Mouse (Mus musculus) stomach, embryonic 15.5 days (tissue): Measurements from ENCODE around the gene Adad2. TPM values are rescaled to one million over a fixed set of nuclear protein-coding genes. Genes with fewer than 3 reads are reported as not detected.

Experiments used
- ATAC-seq: fragments of 200-750 bp; cut with Nextera tagmentation; 2 replicates; pipeline ENCODE4 v1.8.0; 2017; ENCODE audit warnings: low read depth, moderate number of reproducible peaks, moderate TSS enrichment; ENCODE audit not compliant: insufficient read depth, low FRiP score
- H3K27ac ChIP-seq: fragments of 300-500 bp; sonication (generic); 2 replicates; pipeline ENCODE4 v1.5.1; 2015; ENCODE audit warnings: mild to moderate bottlenecking, inconsistent platforms
- H3K27me3 ChIP-seq: fragments of 300-500 bp; sonication (generic); replicated peaks from 2 replicates; pipeline ENCODE4 v1.6.1; 2015; ENCODE audit warnings: inconsistent platforms
- H3K36me3 ChIP-seq: fragments of 300-500 bp; sonication (generic); 2 replicates; pipeline ENCODE4 v1.6.1; 2015; ENCODE audit warnings: inconsistent platforms
- H3K4me1 ChIP-seq: fragments of 300-500 bp; sonication (generic); 2 replicates; pipeline ENCODE4 v1.6.1; 2015; ENCODE audit warnings: inconsistent platforms
- H3K4me2 ChIP-seq: fragments of 300-500 bp; sonication (generic); 2 replicates; pipeline ENCODE4 v1.6.1; 2015; ENCODE audit warnings: mild to moderate bottlenecking, inconsistent platforms
- H3K4me3 ChIP-seq: fragments of 300-500 bp; sonication (generic); replicated peaks from 2 replicates; pipeline ENCODE4 v1.5.1; 2015; ENCODE audit warnings: inconsistent platforms
- H3K9ac ChIP-seq: fragments of 300-500 bp; sonication (generic); 2 replicates; pipeline ENCODE4 v1.6.1; 2015; ENCODE audit warnings: inconsistent platforms
- H3K9me3 ChIP-seq: fragments of 300-500 bp; sonication (generic); 2 replicates; pipeline ENCODE4 v1.6.1; 2016; ENCODE audit warnings: inconsistent platforms
- WGBS: fragments of 180-500 bp; shearing (Covaris S2); methylation state at CpG from one replicate; pipeline ENCODE4 v1.1.7; 2015; 5-methylcytosine and 5-hydroxymethylcytosine counted together
- polyA plus RNA-seq: library from polyadenylated mRNA; unstranded; fragments of >200 nt; fragmentation: Nextera tagmentation; extraction: Ambion mirVana; gene quantifications from 2 replicates; pipeline ENCODE4 v1.2.1, GENCODE M21; 2015

Adad2 gene
- polyA plus RNA-seq, 1 experiment from 2014 or later: not detected

DNA sequence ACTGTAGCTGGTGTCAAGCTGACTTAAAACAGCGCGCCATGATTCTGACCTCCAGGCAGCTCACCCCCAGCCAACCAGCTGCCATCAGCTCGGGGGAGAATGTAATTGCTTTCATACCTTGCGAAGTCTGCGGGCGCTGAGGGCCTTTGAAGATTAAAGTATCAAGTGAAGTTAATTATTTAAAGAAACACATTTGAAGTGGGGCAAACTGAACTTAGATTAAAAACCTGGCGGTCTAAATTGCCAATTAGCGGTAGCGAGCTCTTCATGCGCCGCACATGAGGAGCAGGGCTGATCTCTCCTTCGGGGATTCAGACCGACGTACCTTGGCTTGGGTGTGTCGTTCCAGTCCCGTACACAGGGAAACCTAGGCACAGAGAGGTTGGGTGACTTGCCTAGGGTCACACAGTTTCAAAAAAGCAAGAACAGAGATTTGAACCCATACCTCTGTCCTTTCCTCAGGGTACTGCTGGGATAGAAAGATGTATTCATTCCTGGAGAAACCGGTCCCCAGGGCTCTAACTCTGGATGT lies 31.9 kb downstream of the Adad2 start:
- Histone ChIP-seq H3K9ac (no peak overlapping the region), H3K27ac (no peak overlapping the region), H3K36me3 (no peaks in the 10 kb centered on the region), H3K27me3 (no peaks in the 10 kb centered on the region), H3K4me2 (no peak overlapping the region), H3K4me3 (no peak overlapping the region), H3K4me1 (no peaks in the 10 kb centered on the region), H3K9me3 (no peaks in the 10 kb centered on the region)
- 83% methylated on average over 17 of the region's 17 CpGs for WGBS
- no peak for ATAC-seq

DNA sequence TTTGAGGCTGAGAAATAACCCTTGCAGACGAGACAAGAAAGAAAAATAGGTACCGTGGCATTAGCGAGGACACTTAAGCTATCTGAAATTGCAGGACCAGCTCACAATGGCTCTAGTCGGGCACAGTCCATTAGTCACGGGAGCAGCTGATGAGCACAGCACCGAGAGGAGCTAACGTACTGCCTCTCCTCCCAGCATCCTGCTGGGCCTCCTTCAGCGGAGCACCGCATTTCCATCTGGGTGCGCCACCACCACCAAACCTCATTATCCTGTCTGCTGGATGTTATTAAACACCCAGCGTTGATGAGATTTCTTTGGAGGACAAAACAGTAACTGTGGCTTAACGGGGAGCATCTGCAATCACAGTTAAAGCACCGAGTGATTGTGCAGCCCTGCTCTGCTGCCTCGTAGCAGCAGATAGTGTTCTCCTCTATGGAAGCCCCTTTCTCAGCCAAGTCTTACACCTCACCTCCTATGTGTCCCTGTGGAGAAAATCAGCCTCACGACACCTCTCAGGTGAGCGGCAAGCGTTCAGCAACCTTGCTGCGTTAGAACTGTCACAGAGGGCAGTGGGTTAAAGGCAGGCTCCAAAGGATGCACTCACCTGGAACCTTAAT lies 32.5 kb downstream of the Adad2 start:
- Histone ChIP-seq H3K9me3 (no peaks in the 10 kb centered on the region), H3K27me3 (no peaks in the 10 kb centered on the region), H3K4me2 (no peak overlapping the region), H3K4me1 (no peaks in the 10 kb centered on the region), H3K27ac (no peak overlapping the region), H3K9ac (no peak overlapping the region), H3K36me3 (no peaks in the 10 kb centered on the region), H3K4me3 (no peak overlapping the region)
- 71% methylated on average over 18 of the region's 18 CpGs for WGBS
- no peak for ATAC-seq

DNA sequence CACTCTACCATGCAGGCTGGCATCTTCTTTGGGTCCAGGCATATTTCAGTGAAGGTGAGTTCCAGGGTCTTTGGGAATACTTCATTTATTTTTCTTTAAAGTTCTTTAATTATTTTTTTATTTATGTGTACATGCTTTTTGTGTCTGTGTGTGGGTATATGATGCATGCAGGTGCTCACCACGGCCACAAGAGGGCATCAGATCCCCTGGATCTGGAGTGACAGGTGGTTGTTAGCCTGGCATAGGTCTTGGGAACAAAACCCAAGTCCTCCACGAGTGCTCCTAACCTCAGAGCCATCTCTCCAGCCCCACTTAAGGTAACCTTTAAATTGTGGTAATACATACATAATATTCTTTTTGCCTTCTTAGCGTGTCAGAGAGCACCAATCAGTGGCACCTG lies 33.6 kb downstream of the Adad2 start:
- no peaks in the 10 kb centered on the region for H3K9me3 ChIP-seq
- WGBS: 69% methylated on average over 3 of the region's 3 CpGs
- H3K9ac ChIP-seq: no peak overlapping the region
- H3K4me3 ChIP-seq: no peak overlapping the region
- no peaks in the 10 kb centered on the region for H3K4me1 ChIP-seq
- no peaks in the 10 kb centered on the region for H3K36me3 ChIP-seq
- H3K27me3 ChIP-seq: no peaks in the 10 kb centered on the region
- ATAC-seq: no peak
- no peak overlapping the region for H3K4me2 ChIP-seq
- no peak overlapping the region for H3K27ac ChIP-seq

DNA sequence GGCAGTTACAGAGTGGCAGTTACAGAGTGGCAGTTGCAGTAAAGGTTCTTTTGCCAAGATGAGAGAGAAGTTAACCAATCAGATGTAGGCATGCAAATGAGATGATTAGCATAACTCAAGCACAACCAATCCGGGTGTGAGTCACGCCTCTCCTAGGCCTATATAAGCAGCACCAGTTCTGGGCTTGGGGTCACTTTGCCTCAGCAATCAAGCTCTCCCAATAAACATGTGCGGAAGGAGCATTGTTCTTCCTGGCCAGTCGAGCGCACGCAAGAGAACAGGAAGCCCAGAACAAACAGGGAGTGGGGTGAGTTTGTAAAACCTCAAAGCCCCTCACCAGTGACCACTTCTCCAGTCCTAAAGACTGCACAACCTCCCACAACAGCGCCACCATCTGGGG lies 34.3 kb downstream of the Adad2 start:
- H3K36me3 ChIP-seq: no peaks in the 10 kb centered on the region
- WGBS: 82% methylated on average over 7 of the region's 7 CpGs
- no peak overlapping the region for H3K9ac ChIP-seq
- H3K4me3 ChIP-seq: no peak overlapping the region
- no peaks in the 10 kb centered on the region for H3K9me3 ChIP-seq
- H3K27me3 ChIP-seq: no peaks in the 10 kb centered on the region
- 0 out of 2 replicates have a peak, but pooled peaks cover 2% of the 10 kb centered on the region for H3K4me1 ChIP-seq
- no peak overlapping the region for H3K4me2 ChIP-seq
- no peak for ATAC-seq
- no peak overlapping the region for H3K27ac ChIP-seq

DNA sequence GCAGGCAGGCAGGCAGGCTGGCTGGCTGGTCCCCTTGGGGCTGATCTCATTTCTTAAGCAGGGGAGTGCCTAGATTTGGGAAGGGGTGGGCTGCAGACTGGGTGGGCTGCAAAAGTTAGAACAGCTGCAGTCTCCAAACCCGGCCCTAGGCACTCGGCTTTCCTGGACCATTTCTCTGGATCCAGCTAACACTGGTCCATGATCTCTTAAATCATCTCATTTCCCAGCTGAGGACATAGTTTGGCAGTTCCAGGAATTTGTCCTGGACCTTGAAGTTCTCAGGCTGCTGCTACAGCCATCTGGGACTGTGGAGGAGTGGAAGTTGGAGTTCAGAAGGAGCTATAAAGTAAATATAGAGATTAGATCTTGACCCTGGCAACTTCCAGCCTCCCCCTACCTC lies 38.8 kb downstream of the Adad2 start:
- no peaks in the 10 kb centered on the region for H3K27me3 ChIP-seq
- no peak overlapping the region for H3K9ac ChIP-seq
- H3K9me3 ChIP-seq: no peaks in the 10 kb centered on the region
- no peak overlapping the region for H3K4me3 ChIP-seq
- no peak overlapping the region for H3K4me2 ChIP-seq
- H3K27ac ChIP-seq: no peak overlapping the region
- no peaks in the 10 kb centered on the region for H3K36me3 ChIP-seq
- 0 out of 2 replicates have a peak, but pooled peaks cover 2% of the 10 kb centered on the region for H3K4me1 ChIP-seq
- WGBS: 34% methylated on average over 2 of the region's 2 CpGs
- peak; percentile 53; the same call in 1 of the 2 replicates for ATAC-seq

DNA sequence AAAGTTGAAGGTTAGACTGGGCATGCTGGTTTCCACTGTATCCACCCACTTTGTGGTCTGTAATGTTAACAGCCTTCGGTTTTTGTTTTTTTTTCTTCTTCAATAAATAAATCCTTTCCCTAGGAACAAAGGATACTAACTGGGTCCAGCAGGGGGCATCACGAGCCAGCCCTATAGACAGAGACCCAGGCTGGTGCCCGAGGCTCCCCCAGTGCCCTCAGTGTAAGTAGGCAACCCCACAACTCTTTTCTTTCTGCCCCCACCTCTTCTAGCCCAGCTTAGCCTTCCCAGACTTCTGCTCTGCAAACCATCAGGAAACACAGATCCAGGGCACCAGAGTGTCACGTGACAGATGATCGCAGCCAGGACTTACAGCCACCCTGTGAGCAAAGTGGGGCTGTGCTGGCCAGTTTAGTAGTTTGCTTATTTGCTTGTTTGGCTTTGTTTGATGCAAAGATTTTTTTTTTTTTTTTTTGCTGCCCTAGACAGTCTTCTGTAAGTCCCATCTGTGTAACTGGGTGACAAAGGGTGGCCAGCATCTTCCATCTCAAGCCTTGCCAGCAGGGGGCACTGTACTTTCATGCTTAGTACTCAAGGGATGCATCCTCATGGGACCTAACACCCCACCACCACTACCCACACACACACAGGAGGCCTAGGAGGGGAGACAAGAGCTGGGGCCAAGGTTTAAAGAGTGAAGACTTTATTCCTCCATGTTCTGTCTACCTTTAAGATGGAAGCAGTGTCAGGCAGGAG lies 44.3 kb downstream of the Adad2 start:
- H3K36me3 ChIP-seq: no peaks in the 10 kb centered on the region
- H3K4me2 ChIP-seq: no peak overlapping the region
- no peaks in the 10 kb centered on the region for H3K27me3 ChIP-seq
- peaks cover 15% of the 10 kb centered on the region for H3K4me1 ChIP-seq
- ATAC-seq: no peak
- H3K4me3 ChIP-seq: no peak overlapping the region
- no peaks in the 10 kb centered on the region for H3K9me3 ChIP-seq
- no peak overlapping the region for H3K27ac ChIP-seq
- WGBS: 44% methylated on average over 5 of the region's 5 CpGs
- H3K9ac ChIP-seq: no peak overlapping the region

DNA sequence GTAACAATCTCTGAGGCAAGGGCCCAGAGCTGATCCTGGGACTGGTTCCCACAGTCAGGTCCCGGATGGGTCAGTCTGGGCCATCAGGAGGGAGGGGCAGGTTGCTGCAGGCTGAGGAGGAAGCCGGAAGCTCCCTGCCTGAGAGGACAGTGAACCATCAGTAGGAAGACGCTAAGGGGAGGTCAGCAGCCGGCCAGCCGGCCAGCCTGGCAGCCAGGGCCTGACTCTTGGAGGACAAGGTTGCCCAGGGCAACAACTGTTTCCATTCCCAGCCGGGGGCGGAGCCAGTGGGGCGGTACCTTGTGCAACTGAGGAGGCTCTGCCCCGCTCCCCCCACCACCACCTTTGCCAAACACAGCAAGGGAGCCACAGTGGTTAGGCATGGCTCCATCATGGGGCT lies 48.5 kb downstream of the Adad2 start:
- Histone ChIP-seq H3K27me3 (no peaks in the 10 kb centered on the region), H3K4me2 (no peak overlapping the region), H3K9me3 (no peaks in the 10 kb centered on the region), H3K4me1 (peaks cover 25% of the 10 kb centered on the region), H3K36me3 (no peaks in the 10 kb centered on the region), H3K27ac (no peak overlapping the region), H3K9ac (no peak overlapping the region), H3K4me3 (no peak overlapping the region)
- WGBS: 12% methylated on average over 9 of the region's 9 CpGs
- peak; percentile 32; the same call in 1 of the 2 replicates for ATAC-seq

DNA sequence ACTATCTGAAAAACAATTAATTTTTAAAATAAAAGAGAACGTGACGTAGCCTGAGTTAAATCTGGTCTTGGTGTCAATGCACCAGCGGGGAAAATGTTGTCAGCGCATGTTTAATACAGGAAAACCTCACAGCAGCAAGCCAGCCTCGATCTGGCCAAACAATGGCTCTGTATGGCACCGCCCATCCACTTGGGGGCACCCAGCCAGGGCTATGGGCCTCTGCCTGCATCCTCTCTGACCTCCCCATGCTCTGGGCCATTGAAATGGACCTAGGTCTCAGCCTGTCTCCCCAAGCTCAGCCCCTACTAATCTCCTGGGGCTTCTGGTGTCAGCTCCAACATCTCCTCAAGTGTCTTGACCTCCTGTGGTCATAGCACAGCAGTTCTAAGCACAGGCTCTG lies 49.3 kb downstream of the Adad2 start:
- Histone ChIP-seq H3K9me3 (no peaks in the 10 kb centered on the region), H3K27ac (no peak overlapping the region), H3K4me2 (no peak overlapping the region), H3K4me1 (peaks cover 27% of the 10 kb centered on the region), H3K4me3 (no peak overlapping the region), H3K9ac (no peak overlapping the region), H3K36me3 (no peaks in the 10 kb centered on the region), H3K27me3 (no peaks in the 10 kb centered on the region)
- WGBS: 80% methylated on average over 6 of the region's 6 CpGs
- no peak for ATAC-seq

DNA sequence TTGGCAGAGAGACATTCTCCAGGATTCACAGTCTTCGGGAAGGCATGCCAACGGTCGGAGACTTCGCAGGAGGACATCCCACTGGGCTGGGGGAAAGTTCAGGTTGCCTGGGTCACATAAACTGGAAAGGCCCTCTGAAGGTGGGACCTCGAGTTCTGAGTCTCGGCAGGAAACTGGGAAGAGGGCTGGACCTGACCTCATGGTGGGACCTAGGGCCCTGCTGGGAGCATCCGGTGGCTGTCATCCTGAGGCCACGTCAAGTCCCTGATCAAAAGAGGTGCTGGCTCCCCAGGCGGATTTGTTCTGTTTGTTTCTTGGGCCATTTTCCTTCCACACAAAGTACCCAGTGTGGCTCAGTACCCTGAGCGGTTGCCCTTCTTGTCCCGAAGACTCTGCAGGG lies 50.9 kb downstream of the Adad2 start:
- Histone ChIP-seq H3K9me3 (no peaks in the 10 kb centered on the region), H3K4me2 (no peak overlapping the region)

DNA sequence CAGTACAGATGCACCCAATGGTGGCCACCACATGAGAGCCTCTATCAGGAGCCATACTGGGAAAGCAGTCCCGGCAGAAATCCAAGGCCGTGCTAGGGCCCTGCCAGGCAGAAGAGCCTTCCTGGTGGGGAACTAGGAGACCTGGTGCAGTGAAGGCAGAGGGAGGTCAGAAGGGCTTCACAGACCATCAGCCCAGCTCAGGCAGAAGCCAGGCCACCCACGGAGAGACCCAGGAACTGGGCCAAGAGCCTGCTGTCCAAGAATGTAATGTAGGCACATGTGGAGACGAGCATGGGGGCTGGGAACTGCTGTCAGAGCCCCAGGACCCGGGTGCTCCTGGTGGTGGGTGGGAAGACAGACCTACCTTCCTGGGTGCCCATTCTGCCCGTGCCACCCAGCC lies 52.7 kb downstream of the Adad2 start:
- Histone ChIP-seq H3K4me1 (peaks cover 37% of the 10 kb centered on the region), H3K4me3 (no peak overlapping the region), H3K27ac (no peak overlapping the region), H3K27me3 (no peaks in the 10 kb centered on the region), H3K9ac (no peak overlapping the region), H3K9me3 (no peaks in the 10 kb centered on the region), H3K36me3 (no peaks in the 10 kb centered on the region), H3K4me2 (no peak overlapping the region)
- no peak for ATAC-seq
- 45% methylated on average over 6 of the region's 6 CpGs for WGBS

More for the DNA sequence above, 50.9 kb downstream of the Adad2 start:
- Histone ChIP-seq H3K4me1 (peaks cover 26% of the 10 kb centered on the region), H3K4me3 (no peak overlapping the region), H3K27ac (no peak overlapping the region), H3K27me3 (no peaks in the 10 kb centered on the region), H3K36me3 (no peaks in the 10 kb centered on the region), H3K9ac (no peak overlapping the region)
- no peak for ATAC-seq
- WGBS: 70% methylated on average over 11 of the region's 11 CpGs
